Mouse (Mus musculus) megakaryocyte-erythroid progenitor cell, adult 5-6 weeks (primary cell): ENCODE results near the gene Lmna. TPM values are rescaled to one million over a fixed set of nuclear protein-coding genes. Genes with fewer than 3 reads are reported as not detected.

Experiments
- ATAC-seq: replicated peaks from 2 replicates; pipeline ENCODE4 v1.8.0; 2016; ENCODE audit warnings: mild to moderate bottlenecking, inconsistent platforms; ENCODE audit not compliant: severe bottlenecking, poor library complexity, low FRiP score, low TSS enrichment
- total RNA-seq, 2 experiments: library from RNA; stranded (forward) in 1 of 2; stranded (reverse) in 1 of 2; fragments of 200-1000, 215-1000 nt in 1 of 2; fragments of >200 nt in 1 of 2; fragmentation: Nextera tagmentation in 1 of 2; gene quantifications; 2 replicates each; pipeline ENCODE4 v1.2.3; 2014 to 2017

Gene Lmna
- total RNA-seq, 2 experiments from 2014 or later = 43.0 to 66.7 TPM

DNA sequence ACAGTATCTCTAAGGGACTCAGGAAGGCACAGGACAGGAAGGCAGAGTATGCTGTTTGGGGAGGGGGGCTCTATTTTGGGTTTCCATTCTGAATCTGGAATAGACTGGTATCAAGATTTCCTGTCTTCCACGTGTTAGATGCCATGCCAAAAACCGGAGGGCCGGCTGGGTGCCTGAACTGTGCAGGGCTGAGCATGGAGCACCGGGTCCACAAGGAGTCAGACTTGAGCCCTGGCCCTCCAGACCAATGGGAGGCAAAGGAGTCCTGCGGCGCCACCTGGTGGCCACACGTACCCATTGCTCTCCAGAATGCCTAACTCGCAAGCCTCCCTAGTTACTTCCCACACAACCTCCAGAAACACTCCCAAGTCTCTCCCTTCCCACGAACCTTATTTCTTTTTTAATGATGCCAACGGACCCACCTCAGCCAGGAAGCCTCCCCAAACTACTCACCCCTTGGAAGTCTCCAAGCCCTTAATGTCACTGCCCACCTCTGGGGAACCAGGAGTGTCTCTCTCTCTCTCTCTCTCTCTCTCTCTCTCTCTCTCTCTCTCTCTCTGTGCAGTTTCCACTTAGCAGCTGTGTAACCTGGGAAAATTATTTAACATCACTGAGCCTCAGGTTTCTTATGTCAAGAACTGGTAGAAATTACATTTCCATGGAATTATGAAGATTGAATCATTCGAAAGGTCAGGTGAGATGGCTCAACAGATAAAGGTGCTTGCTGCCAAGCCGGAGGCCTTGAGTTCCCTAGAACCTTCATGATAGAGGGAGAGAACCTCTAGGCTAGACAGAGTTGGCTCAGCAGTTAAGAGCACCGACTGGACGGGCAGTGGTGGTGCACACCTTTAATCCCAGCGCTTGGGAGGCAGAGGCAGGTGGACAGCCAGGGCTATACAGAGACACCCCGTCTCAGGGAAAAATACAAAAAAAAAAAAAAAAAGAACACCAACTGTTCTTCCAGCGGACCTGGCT, 16.7 kb upstream of the Lmna start:
- peak; percentile 87 for ATAC-seq

- no peak for ATAC-seq
Observed at GRCm38 (mm10) chr3:88525021-88525420, 15.3 kb upstream of the Lmna start.

DNA sequence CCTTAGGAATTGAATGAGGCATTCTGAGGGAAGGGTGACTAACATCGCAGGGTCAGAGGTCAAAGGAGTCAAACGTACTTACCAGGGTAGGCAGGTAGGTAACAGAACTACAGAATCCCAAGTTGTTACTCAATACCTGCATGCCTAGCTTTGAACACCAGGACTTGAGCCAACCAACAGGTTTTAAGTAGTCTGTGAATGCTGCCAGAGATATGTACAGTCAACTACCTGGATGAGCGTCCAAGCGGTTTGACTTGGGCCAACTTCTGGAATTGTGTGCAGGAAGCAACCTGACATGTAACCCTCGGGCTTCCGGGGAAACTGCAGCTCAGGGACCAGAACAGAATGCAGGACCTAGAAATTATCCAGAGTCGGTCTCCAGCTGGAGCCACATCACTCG, 13.3 kb upstream of the Lmna start:
- no peak for ATAC-seq

GRCm38 (mm10) chr3:88521803-88522331, 12.1 kb upstream of the Lmna start:
- peak; percentile 65 for ATAC-seq

- no peak for ATAC-seq
Observed at GRCm38 (mm10) chr3:88521156-88521555, 11.4 kb upstream of the Lmna start.

- no peak for ATAC-seq
Observed at GRCm38 (mm10) chr3:88520078-88520477, 10.3 kb upstream of the Lmna start.

DNA sequence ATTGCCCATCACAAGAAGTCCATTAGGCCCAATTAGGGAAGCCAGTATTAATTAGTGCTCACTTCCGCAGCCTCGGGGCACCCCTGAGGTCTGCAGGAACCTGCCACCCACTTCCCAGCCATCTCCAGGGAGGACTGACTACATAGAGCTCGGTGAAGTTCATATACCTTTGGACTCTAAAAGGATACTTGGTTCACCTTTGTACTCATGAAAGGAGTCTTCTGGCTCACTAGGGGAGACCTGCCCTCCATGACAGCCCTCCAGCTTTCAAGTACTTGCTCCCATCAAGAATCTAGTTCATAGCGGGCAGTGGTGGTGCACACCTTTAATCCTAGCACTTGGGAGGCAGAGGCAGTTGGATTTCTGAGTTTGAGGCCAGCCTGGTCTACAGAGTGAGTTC, 8.7 kb upstream of the Lmna start:
- ATAC-seq = no peak

- ATAC-seq = no peak
Observed at GRCm38 (mm10) chr3:88516407-88516806, 6.7 kb upstream of the Lmna start.

- ATAC-seq = no peak
Observed at GRCm38 (mm10) chr3:88515095-88515386, 5.3 kb upstream of the Lmna start.

DNA sequence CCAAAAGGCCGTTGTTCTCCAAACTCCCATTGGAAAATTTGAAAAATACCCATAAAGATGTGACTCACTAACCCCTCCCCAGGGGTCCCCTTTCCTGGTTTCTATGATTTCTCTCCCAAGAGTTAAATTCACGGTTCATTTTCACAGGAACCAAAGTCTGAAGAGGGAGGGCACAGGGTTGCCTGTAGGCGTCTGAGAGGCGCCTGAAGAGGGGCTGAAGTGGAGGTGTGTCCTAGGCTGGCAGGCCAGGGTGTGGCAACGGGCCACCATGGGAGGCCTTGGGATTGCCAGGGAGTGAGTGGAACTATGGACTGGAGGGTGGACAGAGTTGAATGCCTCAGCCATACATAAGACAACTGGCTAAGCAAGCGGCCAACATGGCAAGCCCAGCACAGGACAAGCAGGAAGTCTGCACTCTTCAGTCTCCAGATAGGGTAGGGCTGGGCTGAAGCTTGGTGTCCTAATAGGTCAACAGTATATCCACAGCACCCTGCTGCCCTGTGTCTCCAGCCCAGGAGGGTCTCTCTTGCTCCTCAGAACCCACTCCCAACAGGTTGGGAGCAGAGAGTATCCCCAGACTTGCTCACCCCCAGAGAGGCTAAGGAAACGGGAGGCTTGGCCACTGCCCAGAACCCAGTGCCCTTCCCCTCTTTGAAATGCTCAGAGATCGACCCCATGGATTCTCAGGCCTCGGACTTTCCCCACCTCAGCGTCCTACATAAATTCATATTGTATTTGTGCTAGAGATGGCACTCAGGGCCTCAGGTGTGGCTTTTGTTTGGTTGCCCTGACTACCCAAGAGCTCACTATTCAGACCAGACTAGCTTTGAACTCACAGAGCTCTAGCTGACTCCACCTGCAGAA, 4.7 kb upstream of the Lmna start:
- ATAC-seq = no peak

GRCm38 (mm10) chr3:88513546-88514115, 3.9 kb upstream of the Lmna start:
- no peak for ATAC-seq

GRCm38 (mm10) chr3:88512896-88513545, 3.3 kb upstream of the Lmna start:
- ATAC-seq = no peak

DNA sequence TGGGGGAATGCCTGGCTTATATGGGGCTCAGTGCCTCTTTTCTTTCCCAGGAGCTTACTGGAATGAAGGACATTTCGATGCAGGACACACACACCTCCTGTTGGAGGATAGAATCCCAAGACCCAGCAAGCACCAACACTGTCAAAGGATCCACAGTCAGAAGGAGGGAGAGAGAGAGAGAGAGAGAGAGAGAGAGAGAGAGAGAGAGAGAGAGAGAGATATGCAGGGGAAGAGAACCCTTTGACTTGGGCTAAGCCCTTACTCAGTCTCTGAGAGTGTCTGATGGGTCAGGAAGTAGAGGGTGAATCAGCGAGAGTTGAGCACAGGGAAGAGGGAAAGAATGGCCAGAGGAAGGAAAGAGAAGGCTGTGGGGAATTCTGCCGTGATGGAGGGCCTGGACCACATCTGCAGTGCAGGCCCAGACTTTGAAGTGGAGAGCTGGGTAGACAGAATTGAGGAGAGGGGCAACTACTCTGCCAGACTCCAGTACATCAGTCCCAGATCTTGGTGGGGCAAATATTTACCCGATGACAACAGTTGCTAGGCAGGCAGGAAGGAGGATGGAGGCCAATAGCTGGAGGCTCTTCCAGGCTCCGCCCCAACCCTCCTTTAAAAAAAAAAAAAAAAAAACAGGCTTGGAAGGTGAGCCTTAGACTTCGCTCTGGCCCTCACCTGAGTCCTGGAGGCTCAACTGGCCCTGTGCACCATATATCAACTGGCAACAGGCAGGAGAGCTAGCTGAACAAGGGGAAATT, 2.6 kb upstream of the Lmna start:
- ATAC-seq = no peak

GRCm38 (mm10) chr3:88511559-88511958, 1.8 kb upstream of the Lmna start:
- no peak for ATAC-seq

GRCm38 (mm10) chr3:88510421-88511289, 899 bp upstream of the Lmna start:
- ATAC-seq = no peak

GRCm38 (mm10) chr3:88509250-88509649, 506 bp downstream of the Lmna start:
- ATAC-seq = no peak

- ATAC-seq = no peak
Observed at GRCm38 (mm10) chr3:88505765-88506164, 4.0 kb downstream of the Lmna start.

GRCm38 (mm10) chr3:88505081-88505480, 4.7 kb downstream of the Lmna start:
- ATAC-seq = no peak
